Mouse (Mus musculus) heart, postnatal 0 days (tissue): ENCODE data around the gene Dync2li1.

ENCODE experiments used
- CTCF ChIP-seq: IDR thresholded peaks from 2 replicates; pipeline ENCODE4 v1.5.1; 2016; ENCODE audit warnings: antibody characterized with exemption, control low read depth, low read depth
- EP300 ChIP-seq: IDR thresholded peaks from 2 replicates; pipeline ENCODE4 v1.6.1; 2016; ENCODE audit warnings: antibody characterized with exemption, low read depth

GRCm38 (mm10) chr17:84696537-84696936, 70.2 kb downstream of the Dync2li1 start:
- TF ChIP-seq CTCF: no peak
- no peak for TF ChIP-seq EP300
